Mouse (Mus musculus) layer of hippocampus, adult 18-20 months (tissue): ENCODE measurements around the gene Apol8. TPM values are rescaled to one million over a fixed set of nuclear protein-coding genes. Genes with fewer than 3 reads are reported as not detected.

Source experiments
- DNase-seq, 2 experiments: peaks; one replicate each; pipeline ENCODE4 v3.0.0; 2022; ENCODE audit warnings: low spot score in 2 of 2
- long read RNA-seq: library from polyadenylated mRNA; stranded (forward); transcript quantifications from one replicate; pipeline ENCODE4 v2.0.0, GENCODE M21; 2021
- total RNA-seq, 2 experiments: library from RNA; stranded (reverse); gene quantifications; 2 replicates each; pipeline ENCODE4 v1.2.3; 2021

Gene Apol8
- 1 to 10 TPM; 8.0 to 8.9 TPM for total RNA-seq
- long read RNA-seq, partial matches to known transcripts = 0 of 4 reads
- long read RNA-seq, other reads (novel, unspliced or antisense) = 2 of 4 reads

- DNase-seq = peak in 1 of 2 experiments; percentile 87
Measured at GRCm38 (mm10) chr15:77756848-77757247, at the start of gene Apol8. Gene Apol8 (minus strand): TSS chr15:77757003.

DNA sequence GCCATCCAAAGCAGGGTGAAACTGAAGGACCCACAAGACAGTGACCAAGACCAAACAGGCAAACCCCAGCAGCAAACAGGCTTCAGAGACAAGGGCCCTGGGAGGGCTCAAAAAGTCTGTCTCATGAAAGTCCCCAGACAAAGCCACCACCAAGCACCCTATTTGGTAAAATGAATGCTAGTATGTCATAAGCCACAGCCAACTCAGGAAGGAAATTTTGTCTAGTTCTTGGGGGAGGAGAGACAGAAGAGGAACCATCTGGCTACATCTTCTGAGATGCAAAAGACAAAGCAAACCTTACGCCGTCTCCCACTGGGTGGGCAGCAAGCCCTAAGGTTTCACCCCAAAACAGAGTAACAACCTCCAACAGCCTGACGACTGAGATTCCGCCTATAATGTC lies 48.9 kb upstream of the Apol8 start:
- peak in 1 of 2 experiments; percentile 53 for DNase-seq

DNA sequence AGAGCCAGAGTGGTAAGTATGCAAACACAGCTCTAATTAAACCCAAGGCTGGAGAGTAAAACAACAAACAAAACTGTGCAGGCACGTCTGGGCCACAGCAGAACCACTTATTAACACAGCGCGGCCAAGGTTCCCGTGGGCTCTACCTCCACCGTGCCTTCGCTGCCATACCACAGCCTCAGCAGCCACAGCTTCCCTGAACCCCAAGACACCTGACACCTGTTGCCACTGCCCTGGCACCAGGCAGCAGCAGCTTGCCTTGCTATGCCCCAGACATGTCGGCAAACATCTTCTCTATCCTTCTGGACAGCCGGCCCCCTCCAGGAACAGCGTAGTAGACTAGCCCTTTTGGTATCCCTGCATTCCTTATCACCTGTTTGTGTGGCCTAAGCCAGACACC lies 48.1 kb upstream of the Apol8 start:
- no peak for DNase-seq

DNA sequence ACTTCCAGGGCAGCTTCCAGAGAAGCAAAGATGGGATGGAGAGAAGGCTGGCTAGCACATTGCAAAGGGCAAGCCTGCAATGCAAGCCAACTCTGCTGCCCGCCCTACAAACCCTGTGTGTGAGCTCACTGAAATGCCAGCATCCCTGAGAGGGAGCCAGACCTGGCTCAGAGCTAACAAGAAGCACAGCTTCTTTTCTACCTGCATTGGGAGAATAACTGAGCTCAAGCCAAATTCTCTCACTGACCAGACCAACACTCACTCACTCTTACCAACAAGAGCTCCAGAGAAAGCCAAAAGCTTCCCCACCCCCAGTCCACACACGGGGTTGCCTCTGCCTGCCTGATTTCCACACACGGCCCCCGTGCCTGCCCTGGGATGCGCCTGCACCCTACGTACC lies 47.7 kb upstream of the Apol8 start:
- DNase-seq = no peak

GRCm38 (mm10) chr15:77803747-77804146 lies 46.9 kb upstream of the Apol8 start:
- no peak for DNase-seq

DNA sequence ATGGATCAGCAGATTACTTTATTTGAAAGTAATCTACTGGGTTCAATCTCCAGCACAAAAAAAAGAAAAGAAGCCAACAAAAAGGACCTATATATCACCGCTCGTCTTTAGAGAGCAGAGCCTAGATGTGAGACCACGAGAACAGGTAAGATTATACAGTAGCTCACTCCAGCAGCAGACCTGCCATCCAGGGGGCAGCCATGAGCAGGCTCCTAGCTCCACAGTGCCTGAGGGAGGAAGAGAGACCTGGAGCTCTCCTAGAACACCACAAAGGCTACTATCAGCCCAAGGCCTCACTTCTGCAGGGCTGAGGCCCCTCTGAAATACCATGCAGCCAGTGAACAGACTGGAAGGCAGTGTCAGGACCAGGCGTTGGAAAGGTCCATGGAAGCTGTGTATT lies 46.2 kb upstream of the Apol8 start:
- no peak for DNase-seq

GRCm38 (mm10) chr15:77801188-77801587 lies 44.4 kb upstream of the Apol8 start:
- no peak for DNase-seq

DNA sequence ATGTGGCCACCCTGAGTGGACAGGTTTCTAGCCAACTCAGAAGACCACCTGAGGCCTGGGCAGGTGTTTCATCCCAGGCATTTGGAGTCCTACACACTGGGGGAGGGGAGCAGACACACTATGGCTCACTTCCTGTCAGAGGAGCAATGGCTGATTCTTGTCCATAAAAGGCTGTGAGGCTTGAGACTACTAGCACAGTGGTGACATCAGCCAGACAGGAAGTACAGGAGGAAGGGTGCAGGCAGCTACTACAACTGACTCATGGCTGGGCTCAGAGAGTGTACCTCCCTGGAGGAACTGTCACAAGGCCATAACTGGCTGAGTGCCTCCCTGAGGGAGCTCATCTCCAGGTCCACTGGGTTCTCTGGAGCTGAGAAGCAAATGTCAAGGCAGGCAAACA lies 43.7 kb upstream of the Apol8 start:
- peak in 1 of 2 experiments; percentile 45 for DNase-seq

GRCm38 (mm10) chr15:77799491-77800474 lies 43.0 kb upstream of the Apol8 start:
- DNase-seq = no peak

DNA sequence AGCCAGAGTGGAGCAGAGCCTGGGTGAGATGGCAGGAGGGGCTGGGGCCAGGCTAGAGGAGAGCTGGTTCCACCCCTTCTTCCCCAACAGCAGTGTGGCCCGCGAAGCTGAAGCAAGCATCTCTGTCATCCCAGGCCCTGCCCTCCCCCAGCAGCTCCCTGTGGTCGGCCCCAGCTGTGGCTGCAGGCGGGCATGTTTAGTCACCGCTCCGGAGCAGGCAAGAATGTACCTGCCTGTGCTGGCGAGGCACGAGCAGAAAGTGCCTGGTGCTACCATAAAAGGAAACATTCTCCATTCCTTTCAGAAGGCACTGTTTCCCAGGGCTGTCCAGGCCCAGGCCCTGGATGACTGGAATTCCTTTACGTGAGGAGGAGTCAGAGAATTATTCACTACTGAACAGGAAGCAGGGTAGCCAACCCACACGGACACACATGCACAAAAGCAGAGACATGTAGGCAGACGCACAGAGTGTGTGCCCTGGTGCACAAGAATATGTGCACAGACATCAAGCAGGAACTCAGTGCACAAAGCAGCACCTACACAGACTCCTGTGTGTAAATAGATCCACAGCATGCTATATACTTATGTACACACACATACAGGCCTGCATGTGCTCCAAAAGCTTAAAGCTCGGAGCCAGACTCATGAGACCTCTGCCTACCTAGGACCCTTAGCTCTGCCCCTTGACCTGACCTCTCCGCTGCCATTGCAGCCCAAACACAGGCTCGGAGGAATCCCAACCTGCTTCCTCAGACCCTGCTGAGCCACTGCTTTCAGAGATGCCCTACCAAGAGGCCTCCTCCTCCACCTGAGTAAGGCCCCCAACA lies 42.1 kb upstream of the Apol8 start:
- DNase-seq = peak in 1 of 2 experiments; percentile 43

GRCm38 (mm10) chr15:77797609-77798411 lies 41.0 kb upstream of the Apol8 start:
- no peak for DNase-seq

DNA sequence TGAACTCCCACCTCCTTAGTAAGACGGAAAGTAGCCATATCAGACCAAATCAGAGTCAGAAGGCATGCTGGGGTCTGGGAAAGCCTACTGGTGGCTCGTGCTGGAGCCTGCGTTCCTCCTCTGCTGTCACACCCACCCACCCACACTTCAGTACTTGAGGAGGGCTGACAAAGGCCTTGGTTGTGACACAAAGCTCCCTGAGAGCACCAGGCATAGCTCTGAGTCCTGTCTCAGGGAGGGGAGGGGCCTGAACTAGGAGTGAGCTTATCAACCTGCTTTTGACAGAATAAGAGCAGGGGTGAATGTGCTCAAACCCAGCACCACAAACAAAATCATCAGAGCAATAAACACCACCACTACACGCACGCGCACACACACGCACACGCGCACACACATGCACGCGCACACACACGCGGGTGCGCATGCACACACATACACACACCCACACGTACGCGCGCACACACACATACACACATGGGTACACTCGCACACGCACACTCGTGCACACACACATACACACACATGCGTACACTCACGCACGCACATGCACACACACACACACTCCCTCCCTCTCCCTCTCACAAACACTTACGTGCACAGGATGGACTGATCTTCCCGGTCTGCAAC lies 39.7 kb upstream of the Apol8 start:
- DNase-seq = no peak

GRCm38 (mm10) chr15:77794908-77795356 lies 38.1 kb upstream of the Apol8 start:
- DNase-seq = no peak

GRCm38 (mm10) chr15:77794138-77794907 lies 37.5 kb upstream of the Apol8 start:
- DNase-seq = no peak

- DNase-seq = peak; percentile 79 to 86
Measured at GRCm38 (mm10) chr15:77793554-77793953, 36.8 kb upstream of the Apol8 start.

DNA sequence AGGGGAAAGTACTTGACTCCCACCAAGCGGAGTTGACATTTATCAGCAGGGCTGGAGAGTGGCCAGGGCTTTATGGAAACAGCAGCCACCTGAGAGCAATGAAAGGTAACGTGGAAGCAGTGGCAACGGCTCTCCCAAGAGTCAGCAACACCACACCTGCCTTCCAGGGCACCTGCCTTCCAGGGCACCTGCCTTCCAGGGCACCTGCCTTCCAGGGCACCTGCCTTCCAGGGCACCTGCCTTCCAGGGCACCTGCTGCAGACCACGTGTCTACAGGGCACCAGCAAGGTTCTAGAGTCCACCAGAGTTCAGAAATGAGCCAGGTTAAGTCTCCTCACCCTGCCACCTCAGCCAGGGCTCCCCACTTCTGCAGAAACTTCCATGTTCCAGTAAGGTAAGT lies 36.3 kb upstream of the Apol8 start:
- DNase-seq = no peak

- DNase-seq = no peak
Measured at GRCm38 (mm10) chr15:77792056-77792455, 35.3 kb upstream of the Apol8 start.

GRCm38 (mm10) chr15:77790656-77791405 lies 34.0 kb upstream of the Apol8 start:
- no peak for DNase-seq

DNA sequence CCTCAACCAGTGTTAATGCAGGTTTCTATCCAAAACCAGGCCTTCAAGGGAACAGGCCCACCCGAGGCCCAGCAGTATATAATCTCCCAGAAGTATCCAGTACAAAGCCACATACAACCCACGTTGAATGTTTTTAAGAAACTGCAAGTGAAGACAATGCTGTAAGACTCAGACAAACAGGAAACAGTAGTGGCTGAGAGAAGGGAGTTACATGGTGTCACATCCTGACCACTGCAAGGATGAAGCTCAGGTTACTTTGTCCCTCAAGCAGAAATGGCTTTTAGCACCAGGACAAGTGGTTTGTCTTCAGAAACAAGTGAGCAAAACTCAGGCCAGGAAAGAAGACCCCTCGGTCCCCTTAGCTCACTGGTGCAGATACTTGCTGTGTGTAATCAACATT lies 32.4 kb upstream of the Apol8 start:
- no peak for DNase-seq
